Mouse (Mus musculus): ENCODE results near the gene Sspn.
A peak's percentile ranks its signal among the peaks of the same experiment; 100 is the strongest.

Sspn gene

GRCm38 (mm10) chr6:145931341-145931740, at the start of gene Sspn:
TSS of gene Sspn (plus strand) at chr6:145931641.
- no peak for DNase-seq

- DNase-seq: no peak
These were observed 48.4 kb upstream of the Sspn start for GRCm38 (mm10) chr6:145883010-145883409.

- DNase-seq: no peak
These were observed 47.8 kb upstream of the Sspn start for GRCm38 (mm10) chr6:145883668-145884067.

- no peak for DNase-seq
These were observed 46.4 kb upstream of the Sspn start for GRCm38 (mm10) chr6:145885069-145885468.

- no peak for DNase-seq
These were observed 45.2 kb upstream of the Sspn start for GRCm38 (mm10) chr6:145886277-145886676.

- DNase-seq: no peak
These were observed 43.7 kb upstream of the Sspn start for GRCm38 (mm10) chr6:145887719-145888118.

GRCm38 (mm10) chr6:145891951-145892350, 39.5 kb upstream of the Sspn start:
- DNase-seq: no peak

GRCm38 (mm10) chr6:145892381-145893265, 38.8 kb upstream of the Sspn start:
- no peak for DNase-seq

- DNase-seq: no peak
These were observed 37.9 kb upstream of the Sspn start for GRCm38 (mm10) chr6:145893366-145894021.

- no peak for DNase-seq
These were observed 36.6 kb upstream of the Sspn start for GRCm38 (mm10) chr6:145894669-145895342.

GRCm38 (mm10) chr6:145904169-145904568, 27.3 kb upstream of the Sspn start:
- DNase-seq: peak; percentile 19 to 23

GRCm38 (mm10) chr6:145904616-145905015, 26.8 kb upstream of the Sspn start:
- DNase-seq: no peak

- DNase-seq: no peak
These were observed 25.1 kb upstream of the Sspn start for GRCm38 (mm10) chr6:145906096-145906890.

GRCm38 (mm10) chr6:145909943-145910342, 21.5 kb upstream of the Sspn start:
- no peak for DNase-seq

GRCm38 (mm10) chr6:145910469-145911426, 20.7 kb upstream of the Sspn start:
- no peak for DNase-seq

- DNase-seq: no peak
These were observed 19.2 kb upstream of the Sspn start for GRCm38 (mm10) chr6:145912232-145912631.

- DNase-seq: no peak
These were observed 16.0 kb upstream of the Sspn start for GRCm38 (mm10) chr6:145915435-145915834.

GRCm38 (mm10) chr6:145916401-145916800, 15.0 kb upstream of the Sspn start:
- no peak for DNase-seq

GRCm38 (mm10) chr6:145918236-145918635, 13.2 kb upstream of the Sspn start:
- no peak for DNase-seq

- DNase-seq: no peak
These were observed 7.8 kb upstream of the Sspn start for GRCm38 (mm10) chr6:145923594-145923993.

GRCm38 (mm10) chr6:145934001-145934696, 2.7 kb downstream of the Sspn start:
- peak; percentile 65 to 66 for DNase-seq
